Mouse (Mus musculus): ENCODE measurements around the gene Tbc1d23. TPM values are rescaled to one million over a fixed set of nuclear protein-coding genes. Genes with fewer than 3 reads are reported as not detected.

Tbc1d23 gene
- polyA plus RNA-seq, 1 experiment from 2014 or later = 17.5 TPM

GRCm38 (mm10) chr16:57208342-57208741 is 23.0 kb downstream of the Tbc1d23 start:
- H3K4me1 ChIP-seq (replicated peaks) = no peaks in the 10 kb centered on the region
- H3K36me3 ChIP-seq = peaks cover 20% of the 10 kb centered on the region
- H3K9ac ChIP-seq = no peak overlapping the region
- H3K4me3 ChIP-seq = no peak overlapping the region
- 67% methylated on average over 2 of the region's 2 CpGs for WGBS
- ATAC-seq (replicated peaks; ENCODE audit: insufficient number of reproducible peaks, insufficient read depth, low FRiP score, low read depth) = no peak
- no peaks in the 10 kb centered on the region for H3K9me3 ChIP-seq (replicated peaks)
- no peak overlapping the region for H3K4me2 ChIP-seq
- H3K27me3 ChIP-seq = no peaks in the 10 kb centered on the region
- no peak overlapping the region for H3K27ac ChIP-seq

GRCm38 (mm10) chr16:57197281-57197680 is 34.0 kb downstream of the Tbc1d23 start:
- Histone ChIP-seq H3K27ac (no peak overlapping the region), H3K4me3 (no peak overlapping the region), H3K27me3 (no peaks in the 10 kb centered on the region), H3K36me3 (peaks cover 17% of the 10 kb centered on the region), H3K9ac (no peak overlapping the region), H3K4me1 (replicated peaks) (no peaks in the 10 kb centered on the region), H3K4me2 (no peak overlapping the region), H3K9me3 (replicated peaks) (no peaks in the 10 kb centered on the region)
- no peak for ATAC-seq (replicated peaks; ENCODE audit: insufficient number of reproducible peaks, insufficient read depth, low FRiP score, low read depth)
- 57% methylated on average over 3 of the region's 3 CpGs for WGBS

GRCm38 (mm10) chr16:57196590-57196989 is 34.7 kb downstream of the Tbc1d23 start:
- WGBS = 87% methylated on average over 5 of the region's 5 CpGs
- Histone ChIP-seq H3K9ac (no peak overlapping the region), H3K9me3 (replicated peaks) (no peaks in the 10 kb centered on the region), H3K27ac (no peak overlapping the region), H3K4me1 (replicated peaks) (no peaks in the 10 kb centered on the region), H3K36me3 (peaks cover 24% of the 10 kb centered on the region), H3K4me2 (no peak overlapping the region), H3K4me3 (no peak overlapping the region), H3K27me3 (no peaks in the 10 kb centered on the region)
- ATAC-seq (replicated peaks; ENCODE audit: insufficient number of reproducible peaks, insufficient read depth, low FRiP score, low read depth) = no peak

GRCm38 (mm10) chr16:57191214-57191613 is 40.1 kb downstream of the Tbc1d23 start:
- Histone ChIP-seq H3K4me1 (replicated peaks) (no peaks in the 10 kb centered on the region), H3K9ac (no peak overlapping the region), H3K4me2 (no peak overlapping the region), H3K4me3 (no peak overlapping the region), H3K36me3 (peaks cover 36% of the 10 kb centered on the region), H3K27me3 (no peaks in the 10 kb centered on the region), H3K9me3 (replicated peaks) (no peaks in the 10 kb centered on the region), H3K27ac (no peak overlapping the region)
- WGBS = 93% methylated on average over 14 of the region's 14 CpGs
- ATAC-seq (replicated peaks; ENCODE audit: insufficient number of reproducible peaks, insufficient read depth, low FRiP score, low read depth) = no peak

- no peak for ATAC-seq (replicated peaks; ENCODE audit: insufficient number of reproducible peaks, insufficient read depth, low FRiP score, low read depth)
- 78% methylated on average over 8 of the region's 8 CpGs for WGBS
- H3K4me2 ChIP-seq = no peak overlapping the region
- H3K27me3 ChIP-seq = no peaks in the 10 kb centered on the region
- no peaks in the 10 kb centered on the region for H3K9me3 ChIP-seq (replicated peaks)
- H3K9ac ChIP-seq = no peak overlapping the region
- H3K4me1 ChIP-seq (replicated peaks) = no peaks in the 10 kb centered on the region
- no peak overlapping the region for H3K4me3 ChIP-seq
- peaks cover 40% of the 10 kb centered on the region for H3K36me3 ChIP-seq
- no peak overlapping the region for H3K27ac ChIP-seq
Measured at GRCm38 (mm10) chr16:57190390-57190789, 40.9 kb downstream of the Tbc1d23 start.

- no peaks in the 10 kb centered on the region for H3K27me3 ChIP-seq
Measured at GRCm38 (mm10) chr16:57189493-57189892, 41.8 kb downstream of the Tbc1d23 start.

GRCm38 (mm10) chr16:57186618-57187017 is 44.7 kb downstream of the Tbc1d23 start:
- no peak for ATAC-seq (replicated peaks; ENCODE audit: insufficient number of reproducible peaks, insufficient read depth, low FRiP score, low read depth)
- Histone ChIP-seq H3K27me3 (no peaks in the 10 kb centered on the region), H3K9me3 (replicated peaks) (no peaks in the 10 kb centered on the region), H3K36me3 (peaks cover 45% of the 10 kb centered on the region), H3K27ac (no peak overlapping the region), H3K9ac (no peak overlapping the region), H3K4me1 (replicated peaks) (no peaks in the 10 kb centered on the region), H3K4me3 (no peak overlapping the region), H3K4me2 (no peak overlapping the region)
- WGBS = 91% methylated on average over 4 of the region's 4 CpGs

More at GRCm38 (mm10) chr16:57189493-57189892, 41.8 kb downstream of the Tbc1d23 start:
- Histone ChIP-seq H3K4me3 (no peak overlapping the region), H3K36me3 (peaks cover 31% of the 10 kb centered on the region), H3K9ac (no peak overlapping the region), H3K9me3 (replicated peaks) (no peaks in the 10 kb centered on the region), H3K4me1 (replicated peaks) (no peaks in the 10 kb centered on the region), H3K4me2 (no peak overlapping the region), H3K27ac (no peak overlapping the region)
- ATAC-seq (replicated peaks; ENCODE audit: insufficient number of reproducible peaks, insufficient read depth, low FRiP score, low read depth) = no peak
- WGBS = 76% methylated on average over 2 of the region's 2 CpGs

GRCm38 (mm10) chr16:57182037-57182436 is 49.3 kb downstream of the Tbc1d23 start:
- Histone ChIP-seq H3K9ac (no peak overlapping the region), H3K4me1 (replicated peaks) (no peaks in the 10 kb centered on the region), H3K9me3 (replicated peaks) (no peaks in the 10 kb centered on the region), H3K27ac (no peak overlapping the region), H3K36me3 (peaks cover 55% of the 10 kb centered on the region), H3K27me3 (no peaks in the 10 kb centered on the region), H3K4me3 (no peak overlapping the region), H3K4me2 (no peak overlapping the region)
- WGBS = 74% methylated on average over 5 of the region's 5 CpGs
- no peak for ATAC-seq (replicated peaks; ENCODE audit: insufficient number of reproducible peaks, insufficient read depth, low FRiP score, low read depth)

GRCm38 (mm10) chr16:57181180-57181579 is 50.1 kb downstream of the Tbc1d23 start:
- no peak overlapping the region for H3K4me3 ChIP-seq
- no peaks in the 10 kb centered on the region for H3K27me3 ChIP-seq
- no peak overlapping the region for H3K4me2 ChIP-seq
- H3K4me1 ChIP-seq (replicated peaks) = no peaks in the 10 kb centered on the region
- 77% methylated on average over 11 of the region's 11 CpGs for whole genome bisulfite sequencing
- no peaks in the 10 kb centered on the region for H3K9me3 ChIP-seq (replicated peaks)
- no peak overlapping the region for H3K9ac ChIP-seq
- H3K36me3 ChIP-seq = peaks cover 62% of the 10 kb centered on the region
- H3K27ac ChIP-seq = no peak overlapping the region
- no peak for ATAC-seq (replicated peaks; ENCODE audit: insufficient number of reproducible peaks, insufficient read depth, low FRiP score, low read depth)

GRCm38 (mm10) chr16:57177664-57178063 is 53.6 kb downstream of the Tbc1d23 start:
- Histone ChIP-seq H3K9me3 (replicated peaks) (no peaks in the 10 kb centered on the region), H3K27me3 (no peaks in the 10 kb centered on the region), H3K4me1 (replicated peaks) (no peaks in the 10 kb centered on the region), H3K36me3 (peaks cover 62% of the 10 kb centered on the region), H3K4me3 (no peak overlapping the region), H3K9ac (no peak overlapping the region), H3K27ac (no peak overlapping the region), H3K4me2 (no peak overlapping the region)
- WGBS = 74% methylated on average over 10 of the region's 10 CpGs
- no peak for ATAC-seq (replicated peaks; ENCODE audit: insufficient number of reproducible peaks, insufficient read depth, low FRiP score, low read depth)

- Histone ChIP-seq H3K27me3 (no peaks in the 10 kb centered on the region), H3K9me3 (replicated peaks) (no peaks in the 10 kb centered on the region), H3K27ac (no peak overlapping the region), H3K4me1 (replicated peaks) (no peaks in the 10 kb centered on the region), H3K4me2 (no peak overlapping the region), H3K36me3 (peaks cover 62% of the 10 kb centered on the region), H3K4me3 (no peak overlapping the region), H3K9ac (no peak overlapping the region)
- ATAC-seq (replicated peaks; ENCODE audit: insufficient number of reproducible peaks, insufficient read depth, low FRiP score, low read depth) = no peak
- 65% methylated on average over 2 of the region's 2 CpGs for WGBS
Measured at GRCm38 (mm10) chr16:57177254-57177653, 54.0 kb downstream of the Tbc1d23 start.

GRCm38 (mm10) chr16:57176276-57176675 is 55.0 kb downstream of the Tbc1d23 start:
- H3K9ac ChIP-seq = no peak overlapping the region
- ATAC-seq (replicated peaks; ENCODE audit: insufficient number of reproducible peaks, insufficient read depth, low FRiP score, low read depth) = no peak
- no peaks in the 10 kb centered on the region for H3K27me3 ChIP-seq
- H3K4me2 ChIP-seq = no peak overlapping the region
- no peaks in the 10 kb centered on the region for H3K9me3 ChIP-seq (replicated peaks)
- H3K4me3 ChIP-seq = no peak overlapping the region
- H3K27ac ChIP-seq = no peak overlapping the region
- no peaks in the 10 kb centered on the region for H3K4me1 ChIP-seq (replicated peaks)
- WGBS = 87% methylated on average over 7 of the region's 7 CpGs
- peaks cover 57% of the 10 kb centered on the region for H3K36me3 ChIP-seq
